Mouse (Mus musculus) lung, postnatal 0 days (tissue): ENCODE data around the gene Ccs. TPM values are rescaled to one million over a fixed set of nuclear protein-coding genes. Genes with fewer than 3 reads are reported as not detected.

Source experiments
- ATAC-seq: fragments of 200-750 bp; cut with Nextera tagmentation; 2 replicates; pipeline ENCODE4 v1.8.0; 2017; ENCODE audit warnings: moderate library complexity
- DNase-seq: peaks from one replicate; pipeline ENCODE4 v3.0.0-alpha.2; 2016; ENCODE audit warnings: low spot score
- H3K27ac ChIP-seq: fragments of 300-500 bp; sonication (generic); 2 replicates; pipeline ENCODE4 v1.5.1; 2014; ENCODE audit warnings: antibody characterized with exemption, mild to moderate bottlenecking, low read length, mixed read lengths
- H3K27me3 ChIP-seq: fragments of 300-500 bp; sonication (generic); replicated peaks from 2 replicates; pipeline ENCODE4 v1.6.1; 2014; ENCODE audit warnings: low read length, mixed read lengths; ENCODE audit not compliant: insufficient read depth
- H3K36me3 ChIP-seq: fragments of 300-500 bp; sonication (generic); 2 replicates; pipeline ENCODE4 v1.6.1; 2014; ENCODE audit warnings: low read length, mixed read lengths; ENCODE audit not compliant: insufficient read depth
- H3K4me1 ChIP-seq: fragments of 300-500 bp; sonication (generic); 2 replicates; pipeline ENCODE4 v1.6.1; 2014; ENCODE audit warnings: antibody characterized with exemption, low read depth, low read length, mixed read lengths; ENCODE audit not compliant: insufficient read depth
- H3K4me2 ChIP-seq: fragments of 300-500 bp; sonication (generic); replicated peaks from 2 replicates; pipeline ENCODE4 v1.6.1; 2014; ENCODE audit warnings: low read depth, mild to moderate bottlenecking, low read length, moderate library complexity, mixed read lengths
- H3K4me3 ChIP-seq: fragments of 300-500 bp; sonication (generic); 2 replicates; pipeline ENCODE4 v1.5.1; 2014; ENCODE audit warnings: low read depth, low read length
- H3K9ac ChIP-seq: fragments of 300-500 bp; sonication (generic); replicated peaks from 2 replicates; pipeline ENCODE4 v1.6.1; 2014; ENCODE audit warnings: low read depth, mild to moderate bottlenecking
- H3K9me3 ChIP-seq: fragments of 300-500 bp; sonication (generic); 2 replicates; pipeline ENCODE4 v1.6.1; 2016; ENCODE audit warnings: low read length, mixed read lengths
- CTCF ChIP-seq: IDR thresholded peaks from 2 replicates; pipeline ENCODE4 v1.5.1; 2016; ENCODE audit warnings: antibody characterized with exemption, mild to moderate bottlenecking
- EP300 ChIP-seq: IDR thresholded peaks from 2 replicates; pipeline ENCODE4 v1.6.1; 2016; ENCODE audit warnings: antibody characterized with exemption, mild to moderate bottlenecking, control low read depth
- WGBS: fragments of 180-500 bp; shearing (Covaris S2); extraction: QIAGEN DNeasy Blood & Tissue Kit; methylation state at CpG from one replicate; pipeline ENCODE4 v1.1.7; 2014; 5-methylcytosine and 5-hydroxymethylcytosine counted together
- polyA plus RNA-seq: library from polyadenylated mRNA; unstranded; fragments of >200 nt; fragmentation: Nextera tagmentation; extraction: Ambion mirVana; gene quantifications from 2 replicates; pipeline ENCODE4 v1.2.1, GENCODE M21; 2015

The Ccs gene
- polyA plus RNA-seq, 1 experiment from 2014 or later: 54.5 TPM

DNA sequence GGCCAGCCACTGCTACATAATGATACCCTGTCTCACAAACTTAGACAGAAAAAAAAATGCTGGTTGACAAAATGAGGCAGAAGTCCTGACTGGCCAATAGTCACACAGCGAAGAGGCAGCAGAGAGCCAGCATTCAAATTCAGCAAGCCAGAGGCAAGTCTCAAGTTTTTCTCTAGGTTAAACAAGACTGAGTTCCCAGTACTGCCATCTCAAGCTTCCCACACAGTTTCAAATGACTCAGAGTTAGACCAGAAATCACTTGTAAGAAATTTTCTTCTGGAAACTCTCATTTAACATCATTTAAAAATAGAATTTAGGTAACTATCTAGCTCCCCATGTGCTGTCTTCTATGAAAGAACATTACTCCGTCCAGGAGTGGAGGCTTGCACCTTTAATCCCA lies 41.3 kb downstream of the Ccs start:
- Histone ChIP-seq H3K4me2 (no peak overlapping the region), H3K27me3 (no peaks in the 10 kb centered on the region), H3K9me3 (no peaks in the 10 kb centered on the region), H3K4me3 (no peak overlapping the region), H3K36me3 (peaks cover 21% of the 10 kb centered on the region; the same call in 1 of the 2 replicates), H3K9ac (no peak overlapping the region), H3K27ac (no peak overlapping the region), H3K4me1 (peaks cover 3% of the 10 kb centered on the region)
- ATAC-seq (no peak), DNase-seq (no peak)
- WGBS: 100% methylated on average over 2 of the region's 2 CpGs
- TF ChIP-seq CTCF (no peak), EP300 (no peak)

DNA sequence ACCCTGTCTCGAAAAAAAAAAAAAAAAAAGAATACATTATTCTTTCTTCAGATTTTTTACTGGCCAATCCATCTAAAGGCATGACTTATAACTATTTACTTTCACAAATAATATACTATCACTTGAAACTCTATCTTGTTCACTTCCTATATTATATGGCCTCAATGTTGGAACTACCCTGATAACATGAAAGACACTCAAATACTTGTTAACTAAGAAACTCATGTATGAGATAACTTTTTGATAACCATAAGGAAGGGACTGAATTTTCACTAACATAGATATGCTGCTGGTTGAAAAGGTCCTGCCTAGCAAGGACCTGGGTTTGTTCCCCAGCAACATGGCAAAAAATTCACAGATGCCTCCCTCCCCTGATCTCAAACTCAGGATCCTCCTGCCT lies 43.2 kb downstream of the Ccs start:
- Histone ChIP-seq H3K36me3 (peaks cover 12% of the 10 kb centered on the region; the same call in 1 of the 2 replicates), H3K27me3 (no peaks in the 10 kb centered on the region), H3K4me2 (no peak overlapping the region), H3K4me3 (no peak overlapping the region), H3K9ac (no peak overlapping the region), H3K4me1 (peaks cover 4% of the 10 kb centered on the region), H3K9me3 (no peaks in the 10 kb centered on the region), H3K27ac (no peak overlapping the region)
- 67% methylated on average over 1 of the region's 1 CpGs for WGBS
- no peak for ATAC-seq
- TF ChIP-seq EP300 (no peak), CTCF (no peak)
- no peak for DNase-seq

DNA sequence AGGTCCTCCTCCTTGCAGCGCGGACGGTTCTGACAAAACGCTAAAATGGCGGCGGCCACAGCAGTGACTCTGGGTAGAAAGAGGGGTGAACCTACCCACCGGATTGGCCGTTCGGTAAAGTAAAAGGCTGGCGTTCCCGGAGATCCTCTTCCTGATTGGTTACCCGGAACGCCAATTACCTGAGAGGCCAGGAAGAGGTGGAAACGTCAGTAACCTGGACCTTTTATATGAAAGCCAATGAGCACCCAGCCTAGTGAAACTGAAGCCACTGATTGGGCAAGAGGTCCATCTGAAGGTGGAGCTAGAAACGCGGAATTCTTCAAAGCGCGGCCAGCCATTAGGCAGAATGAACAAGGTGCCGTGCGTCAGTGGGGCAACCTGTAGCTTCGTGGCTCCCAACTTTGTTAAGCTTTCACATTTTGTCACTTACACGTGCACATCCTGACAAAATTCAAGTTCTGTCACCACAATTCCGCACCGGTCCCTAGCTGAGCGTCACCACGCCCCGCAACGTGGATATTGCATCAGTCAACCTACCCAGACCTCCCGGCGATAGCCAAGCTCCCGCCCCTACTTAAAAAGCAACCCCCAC lies 45.2 kb downstream of the Ccs start, which contains the start of gene Rbm4:
TSS of gene Rbm4 (minus strand) at position 71 of the 592 bp plus-strand sequence.
- peaks cover 4% of the 10 kb centered on the region for H3K4me1 ChIP-seq
- H3K27me3 ChIP-seq: no peaks in the 10 kb centered on the region
- TF ChIP-seq EP300: no peak
- TF ChIP-seq CTCF: no peak
- peak within 1 kb of the TSS; percentile 69 for H3K9ac ChIP-seq
- DNase-seq (peak; percentile 99), ATAC-seq (peak; percentile 99)
- under 1% methylated on average over 31 of the region's 31 CpGs for WGBS
- peak within 1 kb of the TSS; percentile 65 for H3K4me2 ChIP-seq
- H3K4me3 ChIP-seq: peak within 1 kb of the TSS; percentile 78
- H3K36me3 ChIP-seq: no peaks in the 10 kb centered on the region; the same call in 1 of the 2 replicates
- peak within 1 kb of the TSS; percentile 74 for H3K27ac ChIP-seq
- H3K9me3 ChIP-seq: no peaks in the 10 kb centered on the region

DNA sequence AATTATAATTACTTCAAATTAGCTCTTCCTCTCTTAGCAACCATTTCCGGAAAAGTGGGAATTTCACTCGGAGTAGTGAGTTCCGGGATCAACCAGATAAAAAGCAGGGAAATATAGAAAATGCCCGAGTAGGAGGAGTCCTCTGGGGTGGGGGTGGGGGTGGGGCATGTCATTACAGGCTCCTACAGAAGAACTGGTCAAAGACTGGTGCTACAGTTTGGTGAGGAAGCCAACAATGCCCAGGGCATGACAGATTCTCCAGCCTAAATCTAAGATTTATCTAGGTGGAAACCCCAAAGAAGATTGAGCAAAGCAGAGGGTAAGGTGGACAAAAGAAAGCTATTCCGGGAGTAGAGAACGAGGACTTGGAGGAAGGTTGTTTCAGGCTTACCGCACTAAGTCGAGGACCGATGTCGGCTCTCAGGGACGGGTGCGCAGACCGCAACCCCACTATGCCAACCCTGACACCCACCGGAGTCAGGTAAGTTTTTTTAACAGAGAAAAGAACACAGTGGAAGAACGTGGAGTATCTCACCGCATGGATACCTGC lies 45.8 kb downstream of the Ccs start:
- ATAC-seq (peak; percentile 38), DNase-seq (peak; percentile 50)
- Histone ChIP-seq H3K9ac (peak overlapping the region; percentile 69), H3K4me2 (peak overlapping the region; percentile 65), H3K27ac (peak overlapping the region; percentile 74), H3K27me3 (no peaks in the 10 kb centered on the region), H3K36me3 (no peaks in the 10 kb centered on the region; the same call in 1 of the 2 replicates), H3K4me3 (peak overlapping the region; percentile 78), H3K9me3 (no peaks in the 10 kb centered on the region), H3K4me1 (peaks cover 4% of the 10 kb centered on the region)
- TF ChIP-seq CTCF (no peak), EP300 (no peak)
- WGBS: under 1% methylated on average over 16 of the region's 16 CpGs

DNA sequence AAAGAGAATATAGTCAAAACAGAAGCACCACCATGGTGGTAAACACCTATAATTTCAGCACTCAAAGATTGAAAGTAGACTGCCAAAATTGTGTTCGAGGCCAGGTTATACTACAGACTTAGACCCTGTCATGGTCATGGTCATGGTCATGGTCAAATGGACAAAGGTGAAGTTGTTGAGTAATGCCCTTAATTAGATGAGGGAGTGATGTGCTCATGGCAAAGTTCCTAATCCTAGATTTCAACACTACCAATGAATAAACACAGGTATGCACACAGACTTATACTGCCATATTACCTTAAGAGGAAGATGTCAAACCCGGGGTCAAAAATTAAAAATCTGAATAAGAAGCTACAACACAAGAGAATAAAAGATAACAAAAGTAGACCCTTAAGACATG lies 52.8 kb downstream of the Ccs start:
- WGBS: 95% methylated on average over 2 of the region's 2 CpGs
- Histone ChIP-seq H3K9ac (no peak overlapping the region), H3K4me2 (no peak overlapping the region), H3K4me3 (no peak overlapping the region), H3K4me1 (no peaks in the 10 kb centered on the region), H3K27ac (no peak overlapping the region), H3K27me3 (no peaks in the 10 kb centered on the region), H3K36me3 (peaks cover 18% of the 10 kb centered on the region), H3K9me3 (no peaks in the 10 kb centered on the region)
- ATAC-seq: no peak
- TF ChIP-seq CTCF: no peak
- TF ChIP-seq EP300: no peak
- no peak for DNase-seq

DNA sequence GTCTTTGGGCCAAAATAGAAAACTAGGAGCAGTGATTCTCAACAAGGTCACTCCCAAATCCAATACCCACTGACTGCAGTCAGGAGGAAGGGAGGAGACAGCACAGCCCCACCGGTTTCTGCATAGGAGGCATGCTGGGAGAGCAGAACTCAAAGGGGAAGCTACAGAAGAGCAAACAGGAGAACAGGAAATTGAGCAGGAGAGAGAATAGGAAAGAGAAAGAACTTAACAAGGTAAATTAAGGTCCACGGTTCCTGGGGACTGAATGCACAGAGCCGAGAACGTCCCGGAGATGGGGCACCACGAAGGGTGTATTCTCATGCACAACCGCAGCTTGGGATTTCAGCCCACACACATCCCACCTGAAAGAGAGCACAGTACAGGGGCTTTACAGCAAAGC lies 53.9 kb downstream of the Ccs start:
- Histone ChIP-seq H3K36me3 (peaks cover 18% of the 10 kb centered on the region), H3K9ac (no peak overlapping the region), H3K9me3 (no peaks in the 10 kb centered on the region), H3K4me3 (no peak overlapping the region), H3K27ac (no peak overlapping the region), H3K4me1 (no peaks in the 10 kb centered on the region), H3K27me3 (no peaks in the 10 kb centered on the region), H3K4me2 (no peak overlapping the region)
- ATAC-seq (no peak), DNase-seq (no peak)
- WGBS: 85% methylated on average over 7 of the region's 7 CpGs
- TF ChIP-seq EP300 (no peak), CTCF (no peak)
